Mouse (Mus musculus) hindbrain, embryonic 16.5 days (tissue): ENCODE measurements around the gene Pxdn. TPM values are rescaled to one million over a fixed set of nuclear protein-coding genes. Genes with fewer than 3 reads are reported as not detected.

Source experiments
- ATAC-seq: fragments of 200-750 bp; cut with Nextera tagmentation; 2 replicates; pipeline ENCODE4 v1.8.0; 2017; ENCODE audit warnings: moderate TSS enrichment, moderate library complexity
- H3K27ac ChIP-seq: fragments of 300-500 bp; sonication (generic); 2 replicates; pipeline ENCODE4 v1.5.1; 2014; ENCODE audit warnings: low read depth, mild to moderate bottlenecking, control low read depth, low read length, moderate library complexity
- H3K27me3 ChIP-seq: fragments of 300-500 bp; sonication (generic); replicated peaks from 2 replicates; pipeline ENCODE4 v1.6.1; 2014; ENCODE audit warnings: low read length; ENCODE audit not compliant: control insufficient read depth, insufficient read depth
- H3K36me3 ChIP-seq: fragments of 300-500 bp; sonication (generic); 2 replicates; pipeline ENCODE4 v1.6.1; 2014; ENCODE audit warnings: mild to moderate bottlenecking, low read length, moderate library complexity, mixed read lengths; ENCODE audit not compliant: control insufficient read depth, insufficient read depth
- H3K4me1 ChIP-seq: fragments of 300-500 bp; sonication (generic); 2 replicates; pipeline ENCODE4 v1.6.1; 2014; ENCODE audit warnings: low read depth, low read length; ENCODE audit not compliant: control insufficient read depth, insufficient read depth
- H3K4me2 ChIP-seq: fragments of 300-500 bp; sonication (generic); 2 replicates; pipeline ENCODE4 v1.6.1; 2014; ENCODE audit warnings: mild to moderate bottlenecking, low read length, control low read depth, moderate library complexity
- H3K4me3 ChIP-seq: fragments of 300-500 bp; sonication (generic); 2 replicates; pipeline ENCODE4 v1.5.1; 2014; ENCODE audit warnings: mild to moderate bottlenecking, low read length, control low read depth, moderate library complexity
- H3K9ac ChIP-seq: fragments of 300-500 bp; sonication (generic); 2 replicates; pipeline ENCODE4 v1.6.1; 2014; ENCODE audit warnings: low read depth, mild to moderate bottlenecking, control low read depth, low read length, moderate library complexity
- H3K9me3 ChIP-seq: fragments of 300-500 bp; sonication (generic); 2 replicates; pipeline ENCODE4 v1.6.1; 2014; ENCODE audit warnings: mild to moderate bottlenecking, low read length, moderate library complexity; ENCODE audit not compliant: control insufficient read depth
- WGBS: fragments of 180-500 bp; shearing (Covaris S2); extraction: QIAGEN DNeasy Blood & Tissue Kit; methylation state at CpG from one replicate; pipeline ENCODE4 v1.1.7; 2014; 5-methylcytosine and 5-hydroxymethylcytosine counted together
- polyA plus RNA-seq: library from polyadenylated mRNA; unstranded; fragments of >200 nt; fragmentation: Nextera tagmentation; extraction: Ambion mirVana; gene quantifications from 2 replicates; pipeline ENCODE4 v1.2.1, GENCODE M21; 2015

Gene Pxdn
- polyA plus RNA-seq, 1 experiment from 2014 or later, result 35.4 TPM

DNA sequence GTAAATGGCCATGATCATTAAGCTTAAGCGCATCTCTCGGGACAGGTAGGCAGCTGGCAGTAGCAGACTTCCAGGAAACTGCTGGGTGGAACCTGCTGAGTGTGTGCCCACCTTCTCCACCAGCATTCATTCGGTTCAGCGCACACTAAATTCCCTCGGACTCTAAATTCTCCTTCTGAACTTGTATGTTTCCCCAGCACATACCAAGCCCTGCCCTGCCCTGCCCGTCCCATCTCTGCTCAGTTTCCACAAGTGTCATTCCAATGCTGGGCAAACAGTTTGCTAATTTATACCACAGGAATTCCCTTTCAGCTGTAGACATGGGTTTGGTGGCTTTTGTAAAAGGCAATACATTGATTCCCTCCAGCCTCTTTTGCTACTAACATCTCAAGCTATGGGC is 27.6 kb downstream of the Pxdn start:
- Histone ChIP-seq H3K9me3 (no peaks in the 10 kb centered on the region), H3K27ac (no peak overlapping the region), H3K4me1 (peaks cover 5% of the 10 kb centered on the region; the same call in 1 of the 2 replicates), H3K4me2 (no peak overlapping the region), H3K4me3 (no peak overlapping the region), H3K9ac (no peak overlapping the region), H3K36me3 (no peaks in the 10 kb centered on the region), H3K27me3 (no peaks in the 10 kb centered on the region)
- ATAC-seq, result no peak; the same call in 1 of the 2 replicates
- WGBS, result 87% methylated on average over 6 of the region's 6 CpGs

DNA sequence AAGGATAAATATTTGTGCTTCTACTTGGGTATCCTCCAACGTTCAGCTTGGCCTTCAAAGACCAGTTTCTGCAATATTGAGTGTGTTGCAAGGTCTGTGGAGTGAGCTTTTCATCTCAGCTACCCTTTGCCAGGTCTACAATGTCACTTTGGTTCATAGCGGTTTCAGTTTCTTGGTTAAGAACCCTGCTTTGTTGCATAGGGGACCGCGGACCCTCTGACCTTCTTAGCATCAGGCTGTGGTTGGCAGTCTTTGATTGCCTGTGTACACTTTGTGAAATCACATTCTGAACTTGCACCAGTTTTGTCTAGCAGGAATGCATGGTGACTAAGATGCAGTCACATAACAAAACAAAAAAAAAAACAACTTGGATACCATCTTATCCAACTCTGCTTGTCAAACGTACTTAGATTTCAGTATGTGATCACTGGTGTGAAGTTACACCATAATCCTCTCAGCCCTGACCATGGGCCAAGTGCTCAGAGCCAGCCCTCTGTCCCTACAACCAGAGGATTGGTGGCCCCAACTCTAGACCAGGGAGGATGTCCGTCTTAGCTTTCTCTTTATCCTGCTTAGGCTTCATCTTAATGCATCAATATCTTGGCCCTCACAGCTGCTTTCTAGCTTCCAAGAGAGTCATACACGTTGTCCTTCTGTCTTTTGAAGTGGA is 34.5 kb downstream of the Pxdn start:
- Histone ChIP-seq H3K36me3 (peaks cover 5% of the 10 kb centered on the region), H3K4me1 (no peaks in the 10 kb centered on the region), H3K27me3 (no peaks in the 10 kb centered on the region), H3K4me2 (no peak overlapping the region), H3K27ac (no peak overlapping the region), H3K9me3 (no peaks in the 10 kb centered on the region), H3K9ac (no peak overlapping the region), H3K4me3 (no peak overlapping the region)
- ATAC-seq, result no peak
- WGBS, result 90% methylated on average over 7 of the region's 7 CpGs

DNA sequence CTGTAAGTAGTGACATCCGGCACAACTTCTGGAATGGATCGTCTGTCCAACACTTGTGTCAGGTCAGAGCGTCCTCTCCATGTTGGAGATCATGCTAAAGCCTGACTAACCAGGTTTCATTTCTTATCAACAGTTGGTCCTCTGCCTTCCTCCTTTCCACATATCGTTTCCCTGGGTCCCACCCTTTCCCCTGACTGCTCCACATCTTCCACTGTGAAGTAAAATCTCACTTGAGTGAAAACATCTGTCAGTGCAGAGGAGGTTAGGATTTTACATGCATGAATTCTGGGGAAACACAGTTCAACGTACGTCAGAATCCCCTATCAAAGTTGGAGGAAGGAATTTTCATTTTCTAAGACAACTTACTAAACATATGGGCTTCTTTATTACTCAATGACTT is 35.1 kb downstream of the Pxdn start:
- no peaks in the 10 kb centered on the region for H3K4me1 ChIP-seq
- ATAC-seq, result no peak
- 86% methylated on average over 6 of the region's 6 CpGs for WGBS

DNA sequence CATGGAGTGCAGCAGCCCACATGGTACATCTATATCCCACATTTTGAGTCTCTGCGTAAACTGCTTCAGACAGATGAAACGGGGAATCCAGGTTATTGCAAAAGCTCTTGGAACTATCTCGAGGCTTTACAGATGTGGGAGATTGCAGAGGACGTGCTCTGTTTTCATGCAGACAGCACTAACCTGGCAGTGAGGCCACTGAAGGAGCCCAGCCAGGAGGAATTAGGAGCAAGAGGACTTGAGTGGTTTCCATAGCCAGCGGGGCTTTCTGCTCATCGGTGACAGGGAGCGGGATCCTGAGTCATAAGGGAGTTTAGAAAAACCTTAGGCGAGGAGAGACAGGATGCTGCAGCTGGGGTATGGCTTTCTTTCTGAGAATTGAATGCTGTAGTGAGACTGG is 42.7 kb downstream of the Pxdn start:
- no peak overlapping the region for H3K27ac ChIP-seq
- H3K9me3 ChIP-seq, result no peaks in the 10 kb centered on the region
- H3K4me2 ChIP-seq, result no peak overlapping the region
- H3K4me3 ChIP-seq, result no peak overlapping the region
- WGBS, result 92% methylated on average over 8 of the region's 8 CpGs
- H3K27me3 ChIP-seq, result no peaks in the 10 kb centered on the region
- peaks cover 23% of the 10 kb centered on the region for H3K36me3 ChIP-seq
- H3K9ac ChIP-seq, result no peak overlapping the region
- H3K4me1 ChIP-seq, result no peaks in the 10 kb centered on the region
- no peak for ATAC-seq

More for the DNA sequence above, 35.1 kb downstream of the Pxdn start:
- Histone ChIP-seq H3K4me3 (no peak overlapping the region), H3K9ac (no peak overlapping the region), H3K4me2 (no peak overlapping the region), H3K27me3 (no peaks in the 10 kb centered on the region), H3K36me3 (peaks cover 5% of the 10 kb centered on the region), H3K27ac (no peak overlapping the region), H3K9me3 (no peaks in the 10 kb centered on the region)

DNA sequence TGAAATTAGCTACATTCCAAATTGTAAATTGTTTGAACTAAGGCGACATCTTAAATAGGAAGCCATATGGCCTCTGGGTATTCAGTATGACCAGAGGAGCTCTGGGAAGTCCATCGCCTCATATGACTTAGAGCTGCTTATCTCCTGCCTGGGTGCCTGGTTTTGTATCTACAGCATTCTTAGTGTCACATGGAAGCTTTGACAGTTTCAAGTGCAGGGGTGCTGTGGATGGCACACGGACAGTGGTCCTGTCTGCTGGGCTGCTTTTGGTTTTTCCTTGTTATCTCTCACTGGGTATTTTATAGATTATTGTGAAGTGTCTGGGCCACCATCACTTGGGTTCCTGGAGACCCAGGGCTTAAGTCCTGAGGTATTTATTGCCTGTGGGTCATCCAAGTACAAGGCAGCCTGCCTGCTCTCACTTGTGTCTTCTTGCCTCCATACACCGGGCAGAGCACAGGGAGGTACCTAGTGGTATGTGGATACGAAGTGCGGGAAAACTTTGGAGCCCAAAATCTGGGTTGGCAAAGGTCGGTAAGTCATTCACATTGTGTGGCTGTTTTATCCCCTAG is 44.4 kb downstream of the Pxdn start:
- Histone ChIP-seq H3K27ac (no peak overlapping the region), H3K36me3 (peaks cover 32% of the 10 kb centered on the region), H3K4me2 (no peak overlapping the region), H3K4me1 (no peaks in the 10 kb centered on the region), H3K9ac (no peak overlapping the region), H3K27me3 (no peaks in the 10 kb centered on the region), H3K9me3 (no peaks in the 10 kb centered on the region), H3K4me3 (no peak overlapping the region)
- ATAC-seq, result no peak
- 93% methylated on average over 7 of the region's 7 CpGs for WGBS

DNA sequence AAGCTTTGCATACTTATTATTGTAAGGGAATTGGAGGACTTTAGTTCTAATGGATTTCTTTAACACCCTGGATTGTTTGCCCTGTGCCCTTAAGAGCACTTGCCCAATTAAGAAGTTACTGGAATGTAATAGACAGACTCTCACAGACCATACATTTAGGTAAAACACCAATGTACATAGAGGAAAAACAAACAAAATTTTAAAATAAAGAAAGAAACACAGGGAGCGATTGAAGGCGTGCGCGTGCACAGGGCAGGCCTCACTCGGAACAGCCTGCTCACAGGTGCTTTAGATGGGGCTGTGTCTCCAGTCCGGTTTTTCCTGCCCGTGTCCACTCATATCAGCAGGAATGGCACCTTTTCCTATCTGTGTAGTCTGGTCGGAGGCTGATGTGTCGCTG is 45.8 kb downstream of the Pxdn start:
- no peak overlapping the region for H3K27ac ChIP-seq
- H3K36me3 ChIP-seq, result peaks cover 37% of the 10 kb centered on the region
- H3K9me3 ChIP-seq, result no peaks in the 10 kb centered on the region
- H3K27me3 ChIP-seq, result no peaks in the 10 kb centered on the region
- no peak for ATAC-seq
- no peaks in the 10 kb centered on the region for H3K4me1 ChIP-seq
- H3K4me2 ChIP-seq, result no peak overlapping the region
- no peak overlapping the region for H3K4me3 ChIP-seq
- 94% methylated on average over 9 of the region's 9 CpGs for WGBS
- H3K9ac ChIP-seq, result no peak overlapping the region

DNA sequence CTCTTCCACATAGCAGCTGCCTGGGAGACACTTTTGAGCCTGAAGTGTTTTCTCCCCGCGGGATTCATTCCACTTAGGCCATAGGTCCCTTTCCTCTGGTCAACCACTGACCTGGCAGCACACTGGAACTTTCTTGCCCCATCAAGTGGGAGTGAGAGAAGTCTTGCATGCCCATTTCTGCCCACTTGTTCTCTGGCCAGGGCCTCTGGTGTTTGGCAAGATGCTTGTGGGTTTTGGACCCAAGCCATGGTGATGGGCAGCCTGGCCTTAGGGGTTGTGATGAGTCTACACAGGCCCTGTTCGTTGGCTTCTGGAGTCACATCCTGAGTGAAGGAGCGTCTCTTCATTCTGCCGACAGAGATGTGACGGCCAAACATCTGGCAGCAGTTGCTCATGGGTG is 47.7 kb downstream of the Pxdn start:
- Histone ChIP-seq H3K9me3 (no peaks in the 10 kb centered on the region), H3K4me2 (no peak overlapping the region), H3K27ac (no peak overlapping the region), H3K36me3 (peaks cover 39% of the 10 kb centered on the region), H3K4me3 (no peak overlapping the region), H3K4me1 (no peaks in the 10 kb centered on the region), H3K9ac (no peak overlapping the region), H3K27me3 (no peaks in the 10 kb centered on the region)
- 80% methylated on average over 6 of the region's 6 CpGs for WGBS
- ATAC-seq, result 0 out of 2 replicates have a peak, but pooled peaks have one; percentile 41

DNA sequence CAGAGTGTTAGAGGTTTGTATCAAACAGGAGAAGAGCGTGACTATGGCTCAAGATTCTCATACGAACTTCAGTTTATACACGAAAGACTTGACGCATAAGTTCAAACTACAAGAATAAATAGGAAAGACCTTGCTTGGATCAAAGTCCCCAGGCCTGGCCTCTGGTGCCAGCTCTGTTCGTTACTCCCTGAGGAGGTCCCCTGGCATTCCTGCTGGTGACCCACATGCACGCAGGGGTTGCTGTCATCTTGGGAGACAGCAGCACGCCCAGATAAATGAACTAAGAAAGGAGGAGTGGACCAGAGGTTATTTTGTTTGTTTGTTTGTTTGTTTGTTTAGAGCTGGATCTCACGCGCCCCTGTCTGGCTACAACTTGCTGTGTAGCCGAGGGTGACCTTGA is 48.8 kb downstream of the Pxdn start:
- Histone ChIP-seq H3K4me2 (no peak overlapping the region), H3K27me3 (no peaks in the 10 kb centered on the region), H3K9me3 (no peaks in the 10 kb centered on the region), H3K4me3 (no peak overlapping the region), H3K36me3 (peaks cover 42% of the 10 kb centered on the region), H3K4me1 (no peaks in the 10 kb centered on the region), H3K27ac (no peak overlapping the region), H3K9ac (no peak overlapping the region)
- no peak for ATAC-seq
- 92% methylated on average over 10 of the region's 10 CpGs for WGBS

DNA sequence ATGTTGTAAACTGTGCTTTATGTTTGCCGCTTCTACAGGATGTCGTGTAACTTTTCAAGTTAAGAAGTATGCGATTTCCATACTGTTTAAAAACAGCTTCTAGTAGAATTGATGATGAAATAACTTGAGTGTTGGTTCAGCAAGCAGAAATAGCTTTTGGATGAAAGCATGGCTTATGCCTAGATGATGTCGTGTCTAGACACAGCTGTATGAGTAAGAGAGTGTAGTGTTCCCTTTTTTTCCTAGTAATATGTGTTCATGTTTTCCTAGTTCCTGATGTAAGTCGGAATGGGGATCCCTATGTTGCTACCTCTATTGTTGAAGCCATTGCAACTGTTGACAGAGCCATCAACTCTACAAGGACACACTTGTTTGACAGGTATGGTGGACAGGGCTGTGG is 61.5 kb downstream of the Pxdn start:
- no peak for ATAC-seq
- Histone ChIP-seq H3K4me2 (no peak overlapping the region), H3K27ac (no peak overlapping the region), H3K9me3 (no peaks in the 10 kb centered on the region), H3K9ac (no peak overlapping the region), H3K27me3 (no peaks in the 10 kb centered on the region), H3K4me1 (peaks cover 4% of the 10 kb centered on the region; the same call in 1 of the 2 replicates), H3K36me3 (peaks cover 69% of the 10 kb centered on the region), H3K4me3 (no peak overlapping the region)
- WGBS, result 95% methylated on average over 5 of the region's 5 CpGs
